In genomic region chr17:8225166-8225565, GRCm38 (mm10) we compare ENCODE assay signal across 26 mouse cellular contexts. TPM values are rescaled to one million over a fixed set of nuclear protein-coding genes. Genes with fewer than 3 reads are reported as not detected.
A peak's percentile ranks its signal among the peaks of the same experiment; 100 is the strongest.
DNase-seq lines count a peak whose midpoint lies in the region; ATAC-seq and TF ChIP-seq lines count a peak whose summit lies in the region.
"Had no signal": no experiment of that assay in that cellular context is flagged by ENCODE, and none has a peak within 500 bp of the region (broad histone marks: within the 10 kb centered on the region; RNA-seq: fewer than 3 reads in every experiment).

No protein-coding gene starts in this region.

- H3K9ac ChIP-seq in liver, postnatal 0 days (replicated peaks), result no peak overlapping the region
- no peak overlapping the region for H3K9ac ChIP-seq in CH12.LX (ENCODE audit: insufficient read depth, low read depth)
- H3K9ac ChIP-seq: heart, embryonic 12.5 days; hindbrain, embryonic 15.5 days; stomach, embryonic 15.5 days had no signal

- peak; percentile 45; the same call in 1 of the 2 replicates for ATAC-seq in liver, postnatal 0 days
- peak; percentile 84 for ATAC-seq in monocyte, adult 5-6 weeks (replicated peaks; ENCODE audit: insufficient number of reproducible peaks, low FRiP score, low TSS enrichment, poor library complexity, severe bottlenecking)
- ATAC-seq: forebrain, embryonic 16.5 days; intestine, embryonic 16.5 days; midbrain, embryonic 16.5 days had no signal

- H3K4me2 ChIP-seq in liver, postnatal 0 days (ENCODE audit: low read depth, low read length), result no peak overlapping the region
- H3K4me2 ChIP-seq in CH12.LX (ENCODE audit: insufficient read depth, low read depth, poor library complexity, severe bottlenecking), result no peak overlapping the region
- H3K4me2 ChIP-seq: heart, embryonic 12.5 days; hindbrain, embryonic 15.5 days; stomach, embryonic 15.5 days had no signal

- no peaks in the 10 kb centered on the region for H3K79me2 ChIP-seq in CH12.LX (replicated peaks; ENCODE audit: control insufficient read depth, extremely low read depth, insufficient read depth, poor library complexity, severe bottlenecking)

- TF ChIP-seq POLR2A in CH12.LX (IDR thresholded peaks at IDR 0.05; ENCODE audit: low read depth, low read length), result no peak

- dilution Hi-C loops in CH12.LX (cut with MboI; ENCODE audit: extremely low pct_ligation_motif_present, extremely low pct_unique_long_range_greater_than_20kb, low sequenced_read_pairs), result no loop called here

- H3K4me3 ChIP-seq in liver, postnatal 0 days (ENCODE audit: low read depth, low read length), result no peak overlapping the region
- H3K4me3 ChIP-seq in CH12.LX (replicated peaks in 1 of 3; ENCODE audit: low read depth in 2 of 3, low read length in 2 of 3, poor library complexity in 1 of 3), result no peak overlapping the region
- H3K4me3 ChIP-seq: erythroblast, embryonic 14.5 days; heart, embryonic 12.5 days; hindbrain, embryonic 15.5 days; megakaryocyte, embryonic 14.5 days; stomach, embryonic 15.5 days had no signal

- H3K36me3 ChIP-seq in liver, postnatal 0 days (replicated peaks; ENCODE audit: insufficient read depth, low read length), result no peaks in the 10 kb centered on the region
- H3K36me3 ChIP-seq in CH12.LX (replicated peaks in 1 of 2; ENCODE audit: control insufficient read depth in 1 of 2, insufficient read depth in 1 of 2, low read length in 1 of 2), result no peaks in the 10 kb centered on the region
- H3K36me3 ChIP-seq: heart, embryonic 12.5 days; hindbrain, embryonic 15.5 days; stomach, embryonic 15.5 days had no signal

- no peak overlapping the region for H3K27ac ChIP-seq in liver, postnatal 0 days (ENCODE audit: low read depth)
- no peak overlapping the region for H3K27ac ChIP-seq in CH12.LX (ENCODE audit: insufficient read depth, low read depth)
- H3K27ac ChIP-seq: hindbrain, embryonic 15.5 days; kidney, postnatal 0 days; stomach, embryonic 15.5 days had no signal

- H3K27me3 ChIP-seq in liver, postnatal 0 days (ENCODE audit: insufficient read depth, low read length), result no peaks in the 10 kb centered on the region
- H3K27me3 ChIP-seq in CH12.LX (replicated peaks), result peaks cover 2% of the 10 kb centered on the region
- H3K27me3 ChIP-seq: heart, embryonic 12.5 days; hindbrain, embryonic 15.5 days; stomach, embryonic 15.5 days had no signal

- in situ Hi-C loops in CH12.LX (cut with MboI; ENCODE audit: low pct_ligation_motif_present, low pct_unique_long_range_greater_than_20kb, low sequenced_read_pairs), result no loop called here

- no peak for DNase-seq in liver, postnatal 0 days
- no peak for DNase-seq in liver
- DNase-seq in CH12.LX (ENCODE audit: extremely low read depth), result peak; percentile 64
- peak; percentile 28 for DNase-seq in brain, adult 2 months (ENCODE audit: low read depth, low spot score)
- DNase-seq in cerebellum, adult 8-10 months, result no peak
- no peak for DNase-seq in c-Kit-positive CD71-positive TER-119-positive erythroid progenitor cells, embryonic 14.5 days (ENCODE audit: low spot score)
- DNase-seq: adrenal gland, postnatal 14 days; cerebellum, postnatal 25 days; heart, postnatal 36 days; lung, adult 2 months; right cerebral cortex, postnatal 25 days; thymus, adult 2 months had no signal

- no peak for TF ChIP-seq CTCF in liver, postnatal 0 days (IDR thresholded peaks at IDR 0.05; ENCODE audit: low read depth)
- TF ChIP-seq CTCF in CH12.LX (conservative IDR thresholded peaks at IDR 0.05 in 1 of 2, IDR thresholded peaks at IDR 0.05 in 1 of 2; ENCODE audit: low read depth in 2 of 2, low read length in 2 of 2), result no peak

- H3K9me3 ChIP-seq in liver, postnatal 0 days (ENCODE audit: low read length), result no peaks in the 10 kb centered on the region
- peaks cover 5% of the 10 kb centered on the region for H3K9me3 ChIP-seq in CH12.LX (replicated peaks; ENCODE audit: low read length)
- H3K9me3 ChIP-seq: heart, embryonic 12.5 days; hindbrain, embryonic 15.5 days; megakaryocyte, embryonic 14.5 days; stomach, embryonic 15.5 days had no signal

- H3K4me1 ChIP-seq in liver, postnatal 0 days (ENCODE audit: insufficient read depth), result 0 out of 2 replicates have a peak, but pooled peaks cover 5% of the 10 kb centered on the region
- peaks cover 22 to 47% of the 10 kb centered on the region in 2 experiments for H3K4me1 ChIP-seq in CH12.LX (ENCODE audit: control insufficient read depth in 1 of 2, insufficient read depth in 2 of 2)
- H3K4me1 ChIP-seq: heart, embryonic 12.5 days; hindbrain, embryonic 15.5 days; megakaryocyte, embryonic 14.5 days; stomach, embryonic 15.5 days had no signal

- TF ChIP-seq EP300 in liver, postnatal 0 days (IDR thresholded peaks at IDR 0.05; ENCODE audit: low read depth), result no peak
- TF ChIP-seq EP300 in CH12.LX (IDR thresholded peaks at IDR 0.05; ENCODE audit: low read length), result peak; percentile 56; the same call in 1 of the 2 replicates

- 82% methylated on average over 2 of the region's 2 CpGs for WGBS in liver, postnatal 0 days (ENCODE audit: insufficient replicate concordance)

- no peak for TF ChIP-seq RAD21 in CH12.LX (IDR thresholded peaks at IDR 0.05; ENCODE audit: low read depth, low read length)

TF ChIP-seq in CH12.LX, 34 proteins besides CTCF, POLR2A, EP300 and RAD21:
- peak; percentile 52 for TF ChIP-seq IRF4 (IDR thresholded peaks at IDR 0.05; ENCODE audit: low read depth, low read length)
- TF ChIP-seq RCOR1 (conservative IDR thresholded peaks at IDR 0.05; ENCODE audit: low read depth, low read length), result no peak
- TF ChIP-seq BHLHE40 (IDR thresholded peaks at IDR 0.05; ENCODE audit: low read depth, low read length), result peak; percentile 88
- TF ChIP-seq JUN (IDR thresholded peaks at IDR 0.05; ENCODE audit: insufficient read depth, low read depth, low read length), result 0 out of 2 replicates have a peak, but pooled peaks have one; percentile 2
- 0 out of 2 replicates have a peak, but pooled peaks have one; percentile 39 for TF ChIP-seq MAFK (IDR thresholded peaks at IDR 0.05; ENCODE audit: insufficient replicate concordance, low read length)
- TF ChIP-seq CHD2 (IDR thresholded peaks at IDR 0.05; ENCODE audit: low read length), result 0 out of 2 replicates have a peak, but pooled peaks have one; percentile 21
TF ChIP-seq in CH12.LX: peak in this region for 5.

RNA-seq across cellular contexts. Expression of gene Ccr6, which starts 10.7 kb away (rescaled TPM):
- 0.45 and 1.1 TPM in 2 replicates for polyA plus RNA-seq in liver, postnatal 0 days (2015; fragmentation: Nextera tagmentation; extraction: Ambion mirVana)
- total RNA-seq in CH12.LX (2012; rRNA removed) (1.5 and 1.8 TPM in 2 replicates), CH12.LX (2014; rRNA removed) (4.1 and 5.2 TPM in 2 replicates)
- polyA plus RNA-seq in CH12.LX (2012; ENCODE audit: insufficient read length, low read depth), result 8.0 TPM in 2 replicates
- total RNA-seq in monocyte, adult 5-6 weeks (2017), result 8.5 to 10.9 TPM (median 9.5 TPM) in 3 replicates
- total RNA-seq: adrenal gland, postnatal 14 days; gastrocnemius, postnatal 4 days; heart, postnatal 36 days had no signal
- polyA plus RNA-seq: embryonic facial prominence, embryonic 11.5 days; erythroblast, embryonic 14.5 days; forebrain, embryonic 16.5 days; heart, embryonic 12.5 days; hindbrain, embryonic 15.5 days; kidney, postnatal 0 days; limb, embryonic 11.5 days; midbrain, embryonic 16.5 days; neural tube, embryonic 11.5 days had no signal

RNA-seq across cellular contexts. Expression of gene Mpc1, which starts 57.5 kb away (rescaled TPM):
- 1,393 and 1,436 TPM in 2 replicates for polyA plus RNA-seq in liver, postnatal 0 days (2015; fragmentation: Nextera tagmentation; extraction: Ambion mirVana)
- total RNA-seq in CH12.LX (2012; rRNA removed) (60.4 and 66.7 TPM in 2 replicates), CH12.LX (2014; rRNA removed) (232 and 250 TPM in 2 replicates)
- polyA plus RNA-seq in CH12.LX (2012; ENCODE audit: insufficient read length, low read depth), result 75.4 and 77.4 TPM in 2 replicates
- total RNA-seq in monocyte, adult 5-6 weeks (2017), result 48.2 to 112 TPM (median 78.5 TPM) in 3 replicates

RNA-seq across cellular contexts. Expression of gene Fgfr1op, which starts 59.9 kb away (rescaled TPM):
- 8.2 and 8.5 TPM in 2 replicates for polyA plus RNA-seq in liver, postnatal 0 days (2015; fragmentation: Nextera tagmentation; extraction: Ambion mirVana)
- 29.8 and 34.7 TPM in 2 replicates for total RNA-seq in CH12.LX (2012; rRNA removed)
- total RNA-seq in CH12.LX (2014; rRNA removed), result 56.3 and 60.7 TPM in 2 replicates
- polyA plus RNA-seq in CH12.LX (2012; ENCODE audit: insufficient read length, low read depth), result 46.9 and 55.3 TPM in 2 replicates
- total RNA-seq in monocyte, adult 5-6 weeks (2017), result 22.4 to 37.0 TPM (median 25.6 TPM) in 3 replicates

Comparison
In these comparisons a context has a peak if more than half of its experiments do, and no peak if none do; other contexts are left out.
1. DNase-seq: peak in CH12.LX (single experiment) and brain, adult 2 months (single experiment); none in liver, postnatal 0 days (single experiment), liver (single experiment), cerebellum, adult 8-10 months (single experiment) and c-Kit-positive CD71-positive TER-119-positive erythroid progenitor cells, embryonic 14.5 days (single experiment).